Mouse (Mus musculus) hindbrain, embryonic 15.5 days (tissue): ENCODE data around the gene 2310011J03Rik. TPM values are rescaled to one million over a fixed set of nuclear protein-coding genes. Genes with fewer than 3 reads are reported as not detected.

Experiments
- ATAC-seq: fragments of 200-750 bp; cut with Nextera tagmentation; 2 replicates; pipeline ENCODE4 v1.8.0; 2017; ENCODE audit warnings: low read depth, moderate number of reproducible peaks, moderate TSS enrichment; ENCODE audit not compliant: low FRiP score
- H3K27ac ChIP-seq: fragments of 300-500 bp; sonication (generic); replicated peaks from 2 replicates; pipeline ENCODE4 v1.5.1; 2015; ENCODE audit warnings: mild to moderate bottlenecking, inconsistent platforms
- H3K27me3 ChIP-seq: fragments of 300-500 bp; sonication (generic); 2 replicates; pipeline ENCODE4 v1.6.1; 2015; ENCODE audit warnings: control low read depth, inconsistent platforms
- H3K36me3 ChIP-seq: fragments of 300-500 bp; sonication (generic); 2 replicates; pipeline ENCODE4 v1.6.1; 2015; ENCODE audit warnings: control low read depth, inconsistent platforms
- H3K4me1 ChIP-seq: fragments of 300-500 bp; sonication (generic); replicated peaks from 2 replicates; pipeline ENCODE4 v1.6.1; 2015; ENCODE audit warnings: control low read depth, inconsistent platforms
- H3K4me2 ChIP-seq: fragments of 300-500 bp; sonication (generic); 2 replicates; pipeline ENCODE4 v1.6.1; 2015; ENCODE audit warnings: moderate library complexity, mild to moderate bottlenecking, inconsistent platforms
- H3K4me3 ChIP-seq: fragments of 300-500 bp; sonication (generic); 2 replicates; pipeline ENCODE4 v1.5.1; 2015; ENCODE audit warnings: mild to moderate bottlenecking, inconsistent platforms
- H3K9ac ChIP-seq: fragments of 300-500 bp; sonication (generic); 2 replicates; pipeline ENCODE4 v1.6.1; 2015; ENCODE audit warnings: inconsistent platforms
- H3K9me3 ChIP-seq: fragments of 300-500 bp; sonication (generic); 2 replicates; pipeline ENCODE4 v1.6.1; 2016; ENCODE audit warnings: control low read depth, inconsistent platforms
- WGBS: fragments of 180-500 bp; shearing (Covaris S2); methylation state at CpG from one replicate; pipeline ENCODE4 v1.1.7; 2015; 5-methylcytosine and 5-hydroxymethylcytosine counted together
- polyA plus RNA-seq: library from polyadenylated mRNA; unstranded; fragments of >200 nt; fragmentation: Nextera tagmentation; extraction: Ambion mirVana; gene quantifications from 2 replicates; pipeline ENCODE4 v1.2.1, GENCODE M21; 2015

2310011J03Rik gene
- polyA plus RNA-seq, 1 experiment from 2014 or later = 30.1 TPM

- Histone ChIP-seq H3K36me3 (peaks cover 89% of the 10 kb centered on the region), H3K9ac (no peak overlapping the region), H3K27ac (no peak overlapping the region), H3K9me3 (no peaks in the 10 kb centered on the region), H3K27me3 (no peaks in the 10 kb centered on the region), H3K4me3 (no peak overlapping the region), H3K4me1 (peaks cover 37% of the 10 kb centered on the region), H3K4me2 (no peak overlapping the region)
- 87% methylated on average over 16 of the region's 16 CpGs for WGBS
- ATAC-seq = no peak
These were observed 8.8 kb downstream of the 2310011J03Rik start for GRCm38 (mm10) chr10:80311560-80311959.

GRCm38 (mm10) chr10:80304862-80305261 lies 15.5 kb downstream of the 2310011J03Rik start:
- Histone ChIP-seq H3K9ac (no peak overlapping the region), H3K36me3 (peaks cover 58% of the 10 kb centered on the region), H3K27ac (no peak overlapping the region), H3K9me3 (no peaks in the 10 kb centered on the region), H3K4me3 (no peak overlapping the region), H3K27me3 (no peaks in the 10 kb centered on the region), H3K4me2 (peak overlapping the region; percentile 36), H3K4me1 (peaks cover 63% of the 10 kb centered on the region)
- 23% methylated on average over 25 of the region's 25 CpGs for WGBS
- no peak for ATAC-seq

DNA sequence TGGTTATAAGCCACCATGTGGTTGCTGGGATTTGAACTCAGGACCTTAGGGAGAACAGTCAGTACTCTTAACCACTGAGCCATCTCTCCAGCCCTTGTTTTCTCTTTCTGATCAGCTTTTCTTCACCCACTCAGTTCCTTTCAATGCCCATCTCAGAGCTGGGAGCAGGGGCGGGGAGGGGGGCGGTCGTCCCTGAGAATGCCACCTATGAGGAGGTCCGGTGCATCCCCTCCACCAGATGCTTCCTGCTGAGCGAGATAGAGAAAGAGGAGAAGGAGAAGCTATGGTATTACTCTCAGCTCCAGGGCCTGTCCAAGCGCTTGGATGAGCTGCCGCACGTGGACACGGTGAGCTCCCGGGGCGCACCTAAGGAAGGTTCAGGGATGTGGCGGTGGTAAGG lies 15.9 kb downstream of the 2310011J03Rik start:
- no peaks in the 10 kb centered on the region for H3K27me3 ChIP-seq
- no peak overlapping the region for H3K27ac ChIP-seq
- H3K36me3 ChIP-seq = peaks cover 56% of the 10 kb centered on the region
- peaks cover 67% of the 10 kb centered on the region for H3K4me1 ChIP-seq
- 34% methylated on average over 12 of the region's 12 CpGs for WGBS
- peak overlapping the region; percentile 36 for H3K4me2 ChIP-seq
- ATAC-seq = no peak
- no peaks in the 10 kb centered on the region for H3K9me3 ChIP-seq
- H3K9ac ChIP-seq = no peak overlapping the region
- no peak overlapping the region for H3K4me3 ChIP-seq

GRCm38 (mm10) chr10:80302471-80302881 lies 17.9 kb downstream of the 2310011J03Rik start:
- peak overlapping the region; percentile 86 for H3K4me2 ChIP-seq
- WGBS = 4% methylated on average over 9 of the region's 9 CpGs
- peaks cover 36% of the 10 kb centered on the region for H3K36me3 ChIP-seq
- H3K4me1 ChIP-seq = peaks cover 80% of the 10 kb centered on the region
- peak overlapping the region; percentile 66 for H3K4me3 ChIP-seq
- H3K27me3 ChIP-seq = no peaks in the 10 kb centered on the region
- peak overlapping the region; percentile 98 for H3K27ac ChIP-seq
- H3K9ac ChIP-seq = peak overlapping the region; percentile 91
- no peaks in the 10 kb centered on the region for H3K9me3 ChIP-seq
- peak; percentile 9; the same call in 1 of the 2 replicates for ATAC-seq

GRCm38 (mm10) chr10:80302082-80302355 lies 18.3 kb downstream of the 2310011J03Rik start:
- H3K4me1 ChIP-seq = peaks cover 85% of the 10 kb centered on the region
- H3K4me2 ChIP-seq = peak overlapping the region; percentile 86
- peak overlapping the region; percentile 98 for H3K27ac ChIP-seq
- H3K9ac ChIP-seq = peak overlapping the region; percentile 91
- 44% methylated on average over 5 of the region's 5 CpGs for WGBS
- ATAC-seq = no peak
- peak overlapping the region; percentile 66 for H3K4me3 ChIP-seq
- no peaks in the 10 kb centered on the region for H3K27me3 ChIP-seq
- H3K9me3 ChIP-seq = no peaks in the 10 kb centered on the region
- peaks cover 31% of the 10 kb centered on the region for H3K36me3 ChIP-seq

DNA sequence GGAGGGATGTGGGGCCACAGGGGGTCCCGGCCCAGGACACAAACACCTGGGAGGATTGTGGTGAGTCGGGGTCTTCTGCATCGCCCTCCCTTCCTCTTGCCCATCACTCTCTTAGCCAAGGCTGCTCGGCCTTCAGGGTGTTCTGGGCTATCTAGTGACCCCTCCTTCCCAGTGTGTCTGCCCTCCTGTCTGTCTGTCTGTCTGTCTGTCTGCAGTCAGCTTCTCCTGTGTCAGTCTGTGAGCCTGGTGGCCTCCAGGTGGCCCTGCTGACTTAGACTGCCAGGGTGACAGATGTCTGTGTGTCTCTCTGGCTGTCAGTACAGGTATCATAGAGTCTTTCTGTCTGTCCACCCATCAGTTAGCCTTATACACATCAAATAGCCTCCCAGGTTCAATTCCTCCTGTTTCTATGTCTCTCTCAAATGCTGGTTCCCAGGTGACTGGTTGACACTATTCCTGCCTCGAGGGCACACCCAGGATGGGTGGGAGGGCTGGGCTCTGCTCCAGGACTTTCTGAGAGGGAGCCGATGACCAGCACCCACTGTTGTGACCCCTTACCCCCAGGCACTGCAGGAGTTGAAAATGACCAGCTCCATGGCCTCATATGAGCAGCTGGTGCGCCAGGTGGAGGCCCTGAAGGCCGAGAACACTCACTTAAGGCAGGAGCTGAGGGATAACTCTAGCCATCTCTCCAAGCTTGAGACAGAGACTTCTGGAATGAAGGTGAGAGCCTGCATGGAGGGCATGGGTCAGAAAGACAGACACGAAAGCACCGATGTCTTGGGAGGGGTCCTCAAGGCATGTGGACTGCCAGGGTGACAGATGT lies 18.9 kb downstream of the 2310011J03Rik start:
- 40% methylated on average over 10 of the region's 10 CpGs for WGBS
- Histone ChIP-seq H3K9me3 (no peaks in the 10 kb centered on the region), H3K27me3 (no peaks in the 10 kb centered on the region), H3K4me1 (peaks cover 88% of the 10 kb centered on the region), H3K36me3 (peaks cover 26% of the 10 kb centered on the region), H3K4me3 (peak overlapping the region; percentile 66), H3K27ac (peak overlapping the region; percentile 98), H3K4me2 (peak overlapping the region; percentile 86), H3K9ac (peak overlapping the region; percentile 91)
- ATAC-seq = no peak

- Histone ChIP-seq H3K27ac (peak overlapping the region; percentile 98), H3K27me3 (no peaks in the 10 kb centered on the region), H3K36me3 (peaks cover 18% of the 10 kb centered on the region), H3K4me2 (peak overlapping the region; percentile 86), H3K9me3 (no peaks in the 10 kb centered on the region), H3K9ac (peak overlapping the region; percentile 91), H3K4me3 (peak overlapping the region; percentile 66), H3K4me1 (peaks cover 87% of the 10 kb centered on the region)
- WGBS = 7% methylated on average over 11 of the region's 11 CpGs
- ATAC-seq = peak; percentile 82
These were observed 19.6 kb downstream of the 2310011J03Rik start for GRCm38 (mm10) chr10:80300672-80301181.

GRCm38 (mm10) chr10:80299824-80300223 lies 20.5 kb downstream of the 2310011J03Rik start:
- no peak for ATAC-seq
- peak overlapping the region; percentile 98 for H3K27ac ChIP-seq
- peak overlapping the region; percentile 91 for H3K9ac ChIP-seq
- H3K9me3 ChIP-seq = no peaks in the 10 kb centered on the region
- 36% methylated on average over 10 of the region's 10 CpGs for WGBS
- no peaks in the 10 kb centered on the region for H3K27me3 ChIP-seq
- H3K4me3 ChIP-seq = peak overlapping the region; percentile 66
- H3K36me3 ChIP-seq = peaks cover 13% of the 10 kb centered on the region
- peak overlapping the region; percentile 86 for H3K4me2 ChIP-seq
- peaks cover 88% of the 10 kb centered on the region for H3K4me1 ChIP-seq

DNA sequence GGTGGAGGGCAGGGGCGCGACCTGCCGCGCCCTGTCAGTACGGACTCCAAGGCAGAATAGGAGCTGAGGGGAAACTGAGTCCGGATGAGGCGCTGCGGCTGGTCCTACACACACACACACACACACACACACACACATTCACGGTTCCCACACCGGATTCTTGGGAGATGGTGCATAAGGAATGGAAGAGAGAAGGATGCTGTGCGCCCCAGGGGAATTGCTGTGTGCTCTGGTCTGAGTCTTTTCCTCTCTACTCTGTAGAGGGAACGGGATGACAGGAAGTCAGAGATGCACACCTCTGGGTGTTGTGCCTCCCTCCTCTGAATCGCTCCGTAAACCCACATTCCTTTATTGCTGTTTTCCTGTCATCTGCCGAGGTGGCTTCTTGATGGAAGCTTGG lies 21.0 kb downstream of the 2310011J03Rik start:
- Histone ChIP-seq H3K27me3 (no peaks in the 10 kb centered on the region), H3K9ac (peak overlapping the region; percentile 91), H3K4me1 (peaks cover 87% of the 10 kb centered on the region), H3K9me3 (no peaks in the 10 kb centered on the region), H3K36me3 (peaks cover 14% of the 10 kb centered on the region), H3K4me2 (peak overlapping the region; percentile 86), H3K4me3 (peak overlapping the region; percentile 66), H3K27ac (peak overlapping the region; percentile 98)
- ATAC-seq = no peak
- 4% methylated on average over 15 of the region's 15 CpGs for WGBS

- Histone ChIP-seq H3K4me3 (peak overlapping the region; percentile 66), H3K27ac (peak overlapping the region; percentile 98), H3K9ac (peak overlapping the region; percentile 91), H3K9me3 (no peaks in the 10 kb centered on the region), H3K4me2 (peak overlapping the region; percentile 86), H3K27me3 (no peaks in the 10 kb centered on the region), H3K4me1 (peaks cover 87% of the 10 kb centered on the region), H3K36me3 (peaks cover 20% of the 10 kb centered on the region)
- peak; percentile 77 for ATAC-seq
- WGBS = 2% methylated on average over 26 of the region's 26 CpGs
These were observed 21.6 kb downstream of the 2310011J03Rik start for GRCm38 (mm10) chr10:80298571-80299281.

- Histone ChIP-seq H3K4me1 (peaks cover 85% of the 10 kb centered on the region), H3K9ac (peak overlapping the region; percentile 52), H3K9me3 (no peaks in the 10 kb centered on the region), H3K27ac (peak overlapping the region; percentile 98), H3K27me3 (no peaks in the 10 kb centered on the region), H3K36me3 (peaks cover 22% of the 10 kb centered on the region), H3K4me2 (peak overlapping the region; percentile 86), H3K4me3 (no peak overlapping the region)
- no peak for ATAC-seq
- 62% methylated on average over 8 of the region's 8 CpGs for WGBS
These were observed 22.7 kb downstream of the 2310011J03Rik start for GRCm38 (mm10) chr10:80297526-80298133.

- H3K36me3 ChIP-seq = peaks cover 18% of the 10 kb centered on the region
- no peak for ATAC-seq
- peak overlapping the region; percentile 47 for H3K4me3 ChIP-seq
- no peaks in the 10 kb centered on the region for H3K9me3 ChIP-seq
- H3K9ac ChIP-seq = peak overlapping the region; percentile 52
- 87% methylated on average over 5 of the region's 5 CpGs for WGBS
- H3K27ac ChIP-seq = peak overlapping the region; percentile 98
- peaks cover 80% of the 10 kb centered on the region for H3K4me1 ChIP-seq
- no peaks in the 10 kb centered on the region for H3K27me3 ChIP-seq
- peak overlapping the region; percentile 86 for H3K4me2 ChIP-seq
These were observed 23.5 kb downstream of the 2310011J03Rik start for GRCm38 (mm10) chr10:80296824-80297223.
